Mouse (Mus musculus): ENCODE data around the gene Pogk.

- TF ChIP-seq EP300 (IDR thresholded peaks at IDR 0.05; ENCODE audit: low read length) (no peak), ETS1 (conservative IDR thresholded peaks at IDR 0.05; ENCODE audit: low read depth, low read length) (no peak), UBTF (IDR thresholded peaks at IDR 0.05; ENCODE audit: low read depth, low read length) (no peak; the same call in 1 of the 2 replicates)
Observed at GRCm38 (mm10) chr1:166379013-166379629, 30.5 kb downstream of the Pogk start, which contains the start of gene Tada1.

Measured in CH12.LX (cell line).